Mouse (Mus musculus) myocyte (in vitro differentiated cells): ENCODE data around the gene Olfr776.
"Not testable (repeated sequence)": the region's sequence is repeated elsewhere in the genome, so short reads cannot be mapped to it uniquely, and the experiment has no call there.

Experiments
- POLR2A ChIP-seq: IDR thresholded peaks from one replicate; pipeline ENCODE4 v1.6.1; 2011; ENCODE audit warnings: low read depth, mild to moderate bottlenecking, control low read depth, moderate library complexity; ENCODE audit not compliant: insufficient read length
- POLR2AphosphoS2 ChIP-seq: IDR thresholded peaks from one replicate; pipeline ENCODE4 v1.6.1; 2011; ENCODE audit warnings: low read depth, control low read depth; ENCODE audit not compliant: insufficient read length
- REST ChIP-seq: IDR thresholded peaks from one replicate; pipeline ENCODE4 v1.6.1; 2011; ENCODE audit warnings: mild to moderate bottlenecking, control low read depth, moderate library complexity; ENCODE audit not compliant: insufficient read depth, insufficient read length
- USF1 ChIP-seq: IDR thresholded peaks from one replicate; pipeline ENCODE4 v1.6.1; 2011; ENCODE audit warnings: low read depth, mild to moderate bottlenecking, control low read depth, moderate library complexity

DNA sequence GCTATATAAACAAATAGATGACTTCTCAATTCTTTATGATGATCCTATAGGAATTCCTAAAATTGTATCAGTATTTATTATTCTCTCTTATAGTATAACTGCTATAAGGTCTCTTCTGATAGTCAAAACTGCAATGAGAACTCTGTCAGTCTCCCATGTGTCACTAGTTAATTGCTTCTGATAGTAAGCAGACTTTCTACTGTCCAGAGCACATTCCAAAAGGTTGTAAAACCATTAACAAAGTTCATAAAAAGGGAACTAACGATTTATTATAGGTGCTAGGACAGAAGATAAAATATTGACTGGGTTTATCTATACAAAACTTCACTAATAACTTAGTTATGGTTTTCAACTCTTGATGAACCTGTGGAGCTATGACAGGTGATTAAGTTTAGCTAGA lies 54.0 kb downstream of the Olfr776 start:
- not testable (repeated sequence) for TF ChIP-seq USF1, POLR2AphosphoS2, POLR2A, REST
